Mouse (Mus musculus): ENCODE results near the gene Cited2. TPM values are rescaled to one million over a fixed set of nuclear protein-coding genes. Genes with fewer than 3 reads are reported as not detected.

Gene Cited2
- polyA plus RNA-seq (2015; fragmentation: Nextera tagmentation; extraction: Ambion mirVana) = 37.5 and 38.2 TPM in 2 replicates

GRCm38 (mm10) chr10:17722653-17723410 lies at the start of gene Cited2:
Gene Cited2, plus strand, starts transcription at chr10:17723218.
- H3K4me2 ChIP-seq = peak within 1 kb of the TSS; percentile 84
- ATAC-seq (ENCODE audit: insufficient number of reproducible peaks, low FRiP score, low TSS enrichment, low read depth) = peak; percentile 79
- no peaks in the 10 kb centered on the region for H3K36me3 ChIP-seq
- no peaks in the 10 kb centered on the region for H3K27me3 ChIP-seq
- WGBS = under 1% methylated on average over 55 of the region's 55 CpGs
- no peaks in the 10 kb centered on the region for H3K9me3 ChIP-seq
- peak within 1 kb of the TSS; percentile 86 for H3K4me3 ChIP-seq
- peak within 1 kb of the TSS; percentile 100 for H3K27ac ChIP-seq
- H3K4me1 ChIP-seq = peaks cover 29% of the 10 kb centered on the region
- peak within 1 kb of the TSS; percentile 91 for H3K9ac ChIP-seq

GRCm38 (mm10) chr10:17674454-17674853 lies 48.6 kb upstream of the Cited2 start:
- no peaks in the 10 kb centered on the region for H3K4me1 ChIP-seq
- ATAC-seq (ENCODE audit: insufficient number of reproducible peaks, low FRiP score, low TSS enrichment, low read depth) = no peak
- H3K27me3 ChIP-seq = no peaks in the 10 kb centered on the region
- no peak overlapping the region for H3K27ac ChIP-seq
- no peak overlapping the region for H3K4me3 ChIP-seq
- no peak overlapping the region for H3K4me2 ChIP-seq
- no peaks in the 10 kb centered on the region for H3K36me3 ChIP-seq
- whole genome bisulfite sequencing = 72% methylated on average over 5 of the region's 5 CpGs
- no peaks in the 10 kb centered on the region for H3K9me3 ChIP-seq
- no peak overlapping the region for H3K9ac ChIP-seq

GRCm38 (mm10) chr10:17674869-17675268 lies 48.1 kb upstream of the Cited2 start:
- Histone ChIP-seq H3K27ac (no peak overlapping the region), H3K4me1 (no peaks in the 10 kb centered on the region), H3K36me3 (no peaks in the 10 kb centered on the region), H3K4me2 (no peak overlapping the region), H3K9me3 (no peaks in the 10 kb centered on the region), H3K4me3 (no peak overlapping the region), H3K9ac (no peak overlapping the region), H3K27me3 (no peaks in the 10 kb centered on the region)
- 90% methylated on average over 2 of the region's 2 CpGs for WGBS
- ATAC-seq (ENCODE audit: insufficient number of reproducible peaks, low FRiP score, low TSS enrichment, low read depth) = no peak

- no peak overlapping the region for H3K27ac ChIP-seq
- H3K4me1 ChIP-seq = no peaks in the 10 kb centered on the region
- ATAC-seq (ENCODE audit: insufficient number of reproducible peaks, low FRiP score, low TSS enrichment, low read depth) = no peak
- H3K27me3 ChIP-seq = no peaks in the 10 kb centered on the region
- H3K4me2 ChIP-seq = no peak overlapping the region
- H3K4me3 ChIP-seq = no peak overlapping the region
- WGBS = 74% methylated on average over 3 of the region's 3 CpGs
- H3K36me3 ChIP-seq = no peaks in the 10 kb centered on the region
- no peak overlapping the region for H3K9ac ChIP-seq
- no peaks in the 10 kb centered on the region for H3K9me3 ChIP-seq
Measured at GRCm38 (mm10) chr10:17676464-17676863, 46.6 kb upstream of the Cited2 start.

GRCm38 (mm10) chr10:17677308-17677707 lies 45.7 kb upstream of the Cited2 start:
- ATAC-seq (ENCODE audit: insufficient number of reproducible peaks, low FRiP score, low TSS enrichment, low read depth) = no peak
- Histone ChIP-seq H3K4me3 (no peak overlapping the region), H3K4me1 (no peaks in the 10 kb centered on the region), H3K9ac (no peak overlapping the region), H3K36me3 (no peaks in the 10 kb centered on the region), H3K27me3 (no peaks in the 10 kb centered on the region), H3K4me2 (no peak overlapping the region), H3K27ac (no peak overlapping the region), H3K9me3 (no peaks in the 10 kb centered on the region)
- WGBS = 75% methylated on average over 4 of the region's 4 CpGs

GRCm38 (mm10) chr10:17680432-17681382 lies 42.3 kb upstream of the Cited2 start:
- Histone ChIP-seq H3K9me3 (no peaks in the 10 kb centered on the region), H3K27me3 (no peaks in the 10 kb centered on the region), H3K9ac (no peak overlapping the region), H3K4me2 (no peak overlapping the region), H3K4me1 (no peaks in the 10 kb centered on the region), H3K36me3 (no peaks in the 10 kb centered on the region), H3K27ac (no peak overlapping the region), H3K4me3 (no peak overlapping the region)
- ATAC-seq (ENCODE audit: insufficient number of reproducible peaks, low FRiP score, low TSS enrichment, low read depth) = no peak
- WGBS = 72% methylated on average over 8 of the region's 8 CpGs

GRCm38 (mm10) chr10:17681386-17681785 lies 41.6 kb upstream of the Cited2 start:
- Histone ChIP-seq H3K4me1 (no peaks in the 10 kb centered on the region), H3K36me3 (no peaks in the 10 kb centered on the region), H3K27me3 (no peaks in the 10 kb centered on the region), H3K9me3 (no peaks in the 10 kb centered on the region), H3K27ac (no peak overlapping the region), H3K4me3 (no peak overlapping the region), H3K9ac (no peak overlapping the region), H3K4me2 (no peak overlapping the region)
- ATAC-seq (ENCODE audit: insufficient number of reproducible peaks, low FRiP score, low TSS enrichment, low read depth) = no peak
- WGBS = 94% methylated on average over 2 of the region's 2 CpGs

- Histone ChIP-seq H3K9me3 (no peaks in the 10 kb centered on the region), H3K27ac (no peak overlapping the region), H3K36me3 (no peaks in the 10 kb centered on the region), H3K27me3 (no peaks in the 10 kb centered on the region), H3K4me2 (no peak overlapping the region), H3K4me1 (no peaks in the 10 kb centered on the region), H3K9ac (no peak overlapping the region), H3K4me3 (no peak overlapping the region)
- WGBS = 54% methylated on average over 6 of the region's 6 CpGs
- ATAC-seq (ENCODE audit: insufficient number of reproducible peaks, low FRiP score, low TSS enrichment, low read depth) = no peak
Measured at GRCm38 (mm10) chr10:17683852-17684428, 39.1 kb upstream of the Cited2 start.

- H3K27me3 ChIP-seq = no peaks in the 10 kb centered on the region
- no peak overlapping the region for H3K4me3 ChIP-seq
- WGBS = 71% methylated on average over 4 of the region's 4 CpGs
- H3K4me2 ChIP-seq = no peak overlapping the region
- no peak for ATAC-seq (ENCODE audit: insufficient number of reproducible peaks, low FRiP score, low TSS enrichment, low read depth)
- no peak overlapping the region for H3K9ac ChIP-seq
- H3K36me3 ChIP-seq = no peaks in the 10 kb centered on the region
- no peak overlapping the region for H3K27ac ChIP-seq
- H3K9me3 ChIP-seq = no peaks in the 10 kb centered on the region
- H3K4me1 ChIP-seq = no peaks in the 10 kb centered on the region
Measured at GRCm38 (mm10) chr10:17689806-17690205, 33.2 kb upstream of the Cited2 start.

- H3K27ac ChIP-seq = no peak overlapping the region
- H3K27me3 ChIP-seq = no peaks in the 10 kb centered on the region
- no peak overlapping the region for H3K4me2 ChIP-seq
- H3K4me3 ChIP-seq = no peak overlapping the region
- ATAC-seq (ENCODE audit: insufficient number of reproducible peaks, low FRiP score, low TSS enrichment, low read depth) = no peak
- no peaks in the 10 kb centered on the region for H3K9me3 ChIP-seq
- no peaks in the 10 kb centered on the region for H3K4me1 ChIP-seq
- no peak overlapping the region for H3K9ac ChIP-seq
- 79% methylated on average over 1 of the region's 1 CpGs for WGBS
- H3K36me3 ChIP-seq = no peaks in the 10 kb centered on the region
Measured at GRCm38 (mm10) chr10:17691709-17692108, 31.3 kb upstream of the Cited2 start.

GRCm38 (mm10) chr10:17695801-17696200 lies 27.2 kb upstream of the Cited2 start:
- no peaks in the 10 kb centered on the region for H3K4me1 ChIP-seq
- no peak for ATAC-seq (ENCODE audit: insufficient number of reproducible peaks, low FRiP score, low TSS enrichment, low read depth)
- no peaks in the 10 kb centered on the region for H3K36me3 ChIP-seq
- H3K27ac ChIP-seq = no peak overlapping the region
- WGBS = 84% methylated on average over 3 of the region's 3 CpGs
- H3K4me2 ChIP-seq = no peak overlapping the region
- no peaks in the 10 kb centered on the region for H3K9me3 ChIP-seq
- H3K9ac ChIP-seq = no peak overlapping the region
- H3K4me3 ChIP-seq = no peak overlapping the region
- no peaks in the 10 kb centered on the region for H3K27me3 ChIP-seq
